Mouse (Mus musculus): Measurements from ENCODE around the gene Ltbp1.

Gene Ltbp1

GRCm38 (mm10) chr17:75371650-75372049, 366.3 kb downstream of the Ltbp1 start:
- no peak for DNase-seq

- peak; percentile 68 to 76 for DNase-seq
Observed at GRCm38 (mm10) chr17:75372371-75372770, 367.0 kb downstream of the Ltbp1 start.

- no peak for DNase-seq
Observed at GRCm38 (mm10) chr17:75374287-75375024, 369.1 kb downstream of the Ltbp1 start.

GRCm38 (mm10) chr17:75378256-75378871, 373.0 kb downstream of the Ltbp1 start:
- DNase-seq: no peak

- peak; percentile 12 to 37 for DNase-seq
Observed at GRCm38 (mm10) chr17:75380167-75380566, 374.8 kb downstream of the Ltbp1 start.

- no peak for DNase-seq
Observed at GRCm38 (mm10) chr17:75388402-75388801, 383.0 kb downstream of the Ltbp1 start.

- DNase-seq: peak in 1 of 2 experiments; percentile 16
Observed at GRCm38 (mm10) chr17:75390142-75390541, 384.8 kb downstream of the Ltbp1 start.

GRCm38 (mm10) chr17:75391429-75392192, 386.2 kb downstream of the Ltbp1 start:
- DNase-seq: no peak

- DNase-seq: peak in 1 of 2 experiments; percentile 9
Observed at GRCm38 (mm10) chr17:75406405-75406804, 401.0 kb downstream of the Ltbp1 start.

GRCm38 (mm10) chr17:75416861-75417260, 411.5 kb downstream of the Ltbp1 start:
- DNase-seq: no peak

GRCm38 (mm10) chr17:75434152-75434551, 428.8 kb downstream of the Ltbp1 start:
- DNase-seq: no peak

GRCm38 (mm10) chr17:75434871-75435270, 429.5 kb downstream of the Ltbp1 start:
- DNase-seq: no peak

GRCm38 (mm10) chr17:75435599-75435998, 430.2 kb downstream of the Ltbp1 start, which contains the start of gene Rasgrp3:
Gene Rasgrp3 (plus strand): TSS chr17:75435896.
- DNase-seq: no peak

GRCm38 (mm10) chr17:75436095-75436494, 430.7 kb downstream of the Ltbp1 start:
- no peak for DNase-seq

GRCm38 (mm10) chr17:75436819-75437218, 431.5 kb downstream of the Ltbp1 start:
- DNase-seq: no peak

GRCm38 (mm10) chr17:75437239-75437750, 431.9 kb downstream of the Ltbp1 start:
- DNase-seq: no peak

GRCm38 (mm10) chr17:75438162-75438561, 432.8 kb downstream of the Ltbp1 start:
- no peak for DNase-seq

GRCm38 (mm10) chr17:75439062-75439461, 433.7 kb downstream of the Ltbp1 start:
- DNase-seq: no peak

- no peak for DNase-seq
Observed at GRCm38 (mm10) chr17:75440619-75441018, 435.3 kb downstream of the Ltbp1 start.

GRCm38 (mm10) chr17:75441260-75441830, 436.0 kb downstream of the Ltbp1 start:
- DNase-seq: no peak

Measured in cerebellum, postnatal 10 days (tissue).